Mouse (Mus musculus): ENCODE results near the gene Pde11a.

Gene Pde11a

DNA sequence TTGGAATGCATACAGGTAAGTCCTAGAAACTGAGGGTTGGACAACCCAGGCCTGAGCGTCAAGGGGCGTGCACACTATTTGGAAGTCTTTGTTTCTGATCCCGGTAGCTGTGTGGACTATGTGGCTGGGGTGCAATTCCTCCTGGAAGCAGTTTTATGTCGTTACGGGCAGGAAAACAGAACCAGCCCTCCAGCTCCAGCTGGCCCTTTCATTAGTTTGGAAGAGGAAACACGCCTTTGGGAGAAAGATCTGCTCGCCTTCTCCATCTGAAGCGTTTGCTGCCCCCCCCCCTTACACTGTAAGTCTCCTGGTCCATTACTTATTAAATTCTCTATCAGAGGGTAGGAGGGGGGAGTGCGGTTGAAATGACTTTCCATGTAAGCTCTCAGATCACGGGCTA is 279.0 kb downstream of the Pde11a start:
- DNase-seq (ENCODE audit: low read depth in 2 of 2, low spot score in 2 of 2), result no peak

DNA sequence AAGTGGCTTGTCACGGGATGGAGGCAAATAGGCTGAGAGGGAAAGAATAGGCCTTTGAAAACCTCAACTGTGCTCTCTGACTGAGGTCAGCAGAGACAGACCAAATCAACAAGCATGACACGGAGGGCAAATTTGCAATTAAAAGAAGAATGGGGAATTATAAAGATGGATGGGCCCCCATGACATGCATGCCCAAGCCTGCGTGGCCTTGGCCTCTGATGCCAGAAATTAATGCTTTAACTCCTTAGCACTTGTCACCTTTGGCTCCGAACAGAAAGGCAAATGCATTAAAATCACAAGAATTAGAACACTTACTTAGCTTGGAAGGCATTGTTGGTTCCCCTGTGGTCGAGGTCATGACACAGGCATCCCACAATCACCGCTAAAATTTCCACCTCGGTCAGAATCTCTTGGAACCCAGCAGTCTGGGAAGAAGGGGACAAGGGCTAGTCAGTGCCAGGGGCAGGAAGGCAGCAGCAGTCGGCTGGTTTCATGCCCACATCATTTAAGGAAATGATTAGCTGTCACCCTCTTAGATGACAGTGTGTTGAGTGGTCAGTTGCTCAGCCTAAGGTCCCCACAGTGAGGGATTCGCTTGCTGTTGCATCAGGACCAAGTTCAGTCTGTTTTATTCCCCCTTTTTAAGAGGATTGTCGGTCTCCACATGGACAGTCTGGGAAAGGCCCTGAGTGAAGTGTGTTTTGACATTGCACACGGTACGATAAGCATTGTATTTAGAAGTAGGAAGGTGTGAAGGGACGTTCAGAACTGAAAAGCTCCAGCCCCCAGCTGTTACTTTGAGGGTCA is 279.7 kb downstream of the Pde11a start:
- DNase-seq (ENCODE audit: low read depth in 2 of 2, low spot score in 2 of 2), result no peak

GRCm38 (mm10) chr2:76057555-76057954 is 281.0 kb downstream of the Pde11a start:
- DNase-seq (ENCODE audit: low read depth in 2 of 2, low spot score in 2 of 2), result no peak

GRCm38 (mm10) chr2:76053748-76054331 is 284.7 kb downstream of the Pde11a start:
- DNase-seq (ENCODE audit: low read depth in 2 of 2, low spot score in 2 of 2), result no peak

DNA sequence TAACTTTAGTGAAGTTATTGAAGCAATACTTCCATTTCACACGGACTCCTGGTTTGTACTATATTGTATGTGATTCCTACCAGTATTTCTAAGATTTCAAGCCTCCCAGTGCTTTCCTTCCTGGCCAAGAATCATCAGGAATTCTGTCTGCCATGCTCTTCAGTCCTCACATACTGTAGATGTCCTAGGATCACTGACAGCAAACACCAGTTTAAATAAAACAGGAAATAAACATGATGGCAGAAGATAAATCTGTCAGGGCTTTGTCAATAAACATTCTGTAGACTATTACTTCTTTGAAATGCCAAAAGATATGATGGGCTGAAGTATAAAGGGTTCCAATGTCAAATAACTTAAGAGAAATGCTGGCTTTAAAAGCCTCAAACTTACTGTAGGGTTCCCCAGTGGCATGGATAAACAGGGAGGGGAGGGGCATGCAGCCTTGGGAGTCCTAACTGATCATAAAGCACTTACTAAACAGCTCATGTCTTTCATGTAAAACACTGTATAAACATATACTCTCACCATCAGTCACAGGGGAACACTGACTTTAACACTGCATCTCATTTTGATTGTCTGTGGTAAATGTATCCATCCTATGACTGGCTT is 285.6 kb downstream of the Pde11a start:
- DNase-seq (ENCODE audit: low read depth in 2 of 2, low spot score in 2 of 2), result no peak

- DNase-seq (ENCODE audit: low read depth in 2 of 2, low spot score in 2 of 2), result no peak
Observed at GRCm38 (mm10) chr2:76051385-76051784, 287.2 kb downstream of the Pde11a start.

GRCm38 (mm10) chr2:76050911-76051310 is 287.7 kb downstream of the Pde11a start:
- DNase-seq (ENCODE audit: low read depth in 2 of 2, low spot score in 2 of 2), result no peak

GRCm38 (mm10) chr2:76050092-76050491 is 288.5 kb downstream of the Pde11a start:
- DNase-seq (ENCODE audit: low read depth in 2 of 2, low spot score in 2 of 2), result no peak

DNA sequence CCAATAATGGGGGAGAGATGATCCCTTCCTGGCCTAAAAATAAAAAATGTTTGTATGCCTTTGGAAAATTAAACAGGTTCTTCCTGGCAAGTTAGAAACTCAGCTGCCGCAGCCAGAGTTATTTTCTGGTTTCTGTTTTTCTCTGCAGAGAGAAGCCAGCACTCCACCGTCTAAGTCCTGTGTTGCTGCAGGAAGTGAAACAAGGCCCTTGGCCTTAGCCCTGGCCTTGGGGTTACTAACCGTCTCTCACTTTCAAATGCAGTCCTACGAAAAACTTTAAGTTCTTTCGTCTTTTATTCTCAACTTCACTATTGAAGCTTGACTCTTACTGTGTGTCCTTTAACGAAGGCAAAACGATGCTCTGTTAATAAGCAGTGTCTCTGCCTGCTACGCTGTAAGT is 289.0 kb downstream of the Pde11a start:
- no peak for DNase-seq (ENCODE audit: low read depth in 2 of 2, low spot score in 2 of 2)

GRCm38 (mm10) chr2:76047740-76048139 is 290.8 kb downstream of the Pde11a start:
- no peak for DNase-seq (ENCODE audit: low read depth in 2 of 2, low spot score in 2 of 2)

DNA sequence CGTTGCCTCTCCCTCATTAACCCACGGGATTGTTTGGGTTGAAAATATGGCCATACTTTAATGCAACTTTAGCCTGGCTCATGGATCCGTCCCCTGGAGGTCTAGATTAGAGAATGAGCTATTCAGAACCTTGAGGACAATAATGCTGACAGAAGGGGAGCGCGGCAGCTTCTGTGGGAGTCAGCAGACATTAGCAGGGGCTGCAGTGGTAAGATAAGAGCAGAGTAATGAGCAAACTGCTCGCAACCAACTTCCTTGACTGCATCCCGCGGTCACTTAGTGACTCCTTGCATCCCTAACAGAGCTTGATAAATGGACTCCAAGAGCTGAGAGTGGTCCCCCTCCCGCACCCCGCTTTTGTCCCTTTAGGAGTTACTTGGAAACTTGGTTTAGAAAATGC is 296.4 kb downstream of the Pde11a start:
- DNase-seq (ENCODE audit: low read depth in 2 of 2, low spot score in 2 of 2), result no peak

- no peak for DNase-seq (ENCODE audit: low read depth in 2 of 2, low spot score in 2 of 2)
Observed at GRCm38 (mm10) chr2:76040116-76040515, 298.5 kb downstream of the Pde11a start.

DNA sequence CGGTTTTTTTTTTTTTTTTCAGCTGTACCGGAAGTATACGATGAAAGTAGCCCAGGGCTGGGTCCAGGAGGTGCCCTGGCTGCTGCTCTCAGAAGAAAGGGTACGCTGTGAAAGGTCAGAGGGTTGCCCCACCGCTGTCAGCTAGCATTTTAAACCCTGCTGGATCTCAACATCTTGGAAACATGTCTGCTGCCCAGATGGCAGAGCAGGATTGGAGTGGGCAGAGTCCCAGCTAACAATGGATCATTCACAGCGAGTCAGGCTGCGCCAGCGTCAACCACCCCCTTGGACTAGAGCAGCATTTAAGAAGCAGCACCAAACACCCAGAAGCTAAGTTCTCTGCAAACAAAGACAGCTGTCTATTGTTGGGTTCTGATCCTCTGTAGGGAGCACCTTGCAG is 308.5 kb downstream of the Pde11a start:
- no peak for DNase-seq (ENCODE audit: low read depth in 2 of 2, low spot score in 2 of 2)

DNA sequence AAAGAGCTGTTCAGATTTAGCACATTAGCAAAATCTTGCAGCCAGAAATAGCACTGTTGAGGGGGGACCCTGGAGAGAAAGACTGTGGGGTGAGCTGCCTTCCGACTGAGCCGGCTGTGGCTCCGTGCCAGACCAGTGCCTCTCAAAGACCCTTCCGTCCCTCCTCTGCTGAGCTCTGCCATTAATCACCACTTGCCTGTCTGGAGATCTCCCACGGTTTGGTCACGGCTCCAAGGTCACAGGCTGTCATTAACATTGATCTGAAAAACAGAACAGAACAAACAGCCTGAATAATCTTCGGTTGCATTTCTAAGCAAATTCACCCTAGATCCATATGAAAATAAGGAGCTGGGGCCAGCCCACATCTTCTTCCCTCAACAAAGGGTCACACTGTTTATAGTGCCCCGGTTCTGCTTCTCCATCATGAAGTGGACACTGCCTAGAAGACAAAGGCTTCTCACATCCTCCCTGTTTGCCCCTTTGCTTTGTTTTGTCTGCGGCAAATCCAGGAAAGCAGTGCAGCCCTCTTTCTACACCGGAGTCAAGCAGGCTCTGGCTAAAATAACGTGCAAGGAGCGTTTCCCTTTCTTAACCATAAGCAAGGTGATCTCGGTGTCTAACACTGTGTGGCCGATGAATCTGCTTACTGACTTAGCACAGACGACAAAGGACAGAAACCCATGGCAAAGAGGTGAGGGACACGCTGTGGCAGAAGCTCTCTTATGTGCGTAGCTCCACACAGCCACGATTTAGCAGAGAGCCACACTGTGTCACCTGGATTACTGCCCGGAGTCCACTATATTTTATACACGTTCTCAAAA is 309.3 kb downstream of the Pde11a start:
- no peak for DNase-seq (ENCODE audit: low read depth in 2 of 2, low spot score in 2 of 2)

DNA sequence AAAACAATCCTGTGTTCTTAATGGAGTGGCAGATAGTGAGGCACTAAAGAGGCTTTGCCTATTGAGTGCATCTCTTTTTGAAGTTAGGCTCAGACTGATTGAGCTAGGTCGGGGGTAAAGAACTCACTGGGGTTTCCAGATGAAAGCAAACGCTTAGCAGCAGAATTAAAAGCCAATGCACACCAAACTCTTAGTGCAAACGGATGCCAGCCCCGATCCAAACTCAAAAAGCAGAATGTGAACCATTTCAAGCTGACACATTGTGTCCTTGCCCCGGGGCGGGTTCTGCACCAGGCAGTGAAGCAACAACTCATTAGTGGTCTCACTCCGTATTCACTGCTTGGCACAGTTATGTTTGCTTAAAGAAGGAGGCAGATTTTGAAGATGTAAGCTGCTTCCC is 321.7 kb downstream of the Pde11a start:
- DNase-seq (ENCODE audit: low read depth in 2 of 2, low spot score in 2 of 2), result no peak

DNA sequence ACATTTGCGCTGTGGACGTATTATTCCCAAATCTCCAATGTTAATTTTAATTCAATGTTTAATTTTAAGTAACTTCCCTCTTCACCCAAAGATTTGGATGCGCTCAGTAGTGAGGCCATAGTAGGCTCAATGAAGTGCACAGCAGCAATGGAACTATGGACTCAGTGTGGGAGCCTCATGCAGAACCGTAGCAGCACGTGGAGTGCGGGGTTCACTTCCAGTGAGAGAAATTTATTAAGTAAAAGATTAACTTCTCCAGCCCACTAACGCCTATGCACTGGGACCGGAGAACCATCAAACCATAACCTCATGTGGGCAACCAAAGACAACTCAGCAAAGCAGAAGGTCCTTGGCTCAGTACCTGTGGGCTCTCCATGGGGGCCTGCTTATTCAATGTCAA is 322.4 kb downstream of the Pde11a start:
- no peak for DNase-seq (ENCODE audit: low read depth in 2 of 2, low spot score in 2 of 2)

- DNase-seq (ENCODE audit: low read depth in 2 of 2, low spot score in 2 of 2), result no peak
Observed at GRCm38 (mm10) chr2:76015460-76015859, 323.1 kb downstream of the Pde11a start.

- no peak for DNase-seq (ENCODE audit: low read depth in 2 of 2, low spot score in 2 of 2)
Observed at GRCm38 (mm10) chr2:76014659-76015058, 323.9 kb downstream of the Pde11a start.

DNA sequence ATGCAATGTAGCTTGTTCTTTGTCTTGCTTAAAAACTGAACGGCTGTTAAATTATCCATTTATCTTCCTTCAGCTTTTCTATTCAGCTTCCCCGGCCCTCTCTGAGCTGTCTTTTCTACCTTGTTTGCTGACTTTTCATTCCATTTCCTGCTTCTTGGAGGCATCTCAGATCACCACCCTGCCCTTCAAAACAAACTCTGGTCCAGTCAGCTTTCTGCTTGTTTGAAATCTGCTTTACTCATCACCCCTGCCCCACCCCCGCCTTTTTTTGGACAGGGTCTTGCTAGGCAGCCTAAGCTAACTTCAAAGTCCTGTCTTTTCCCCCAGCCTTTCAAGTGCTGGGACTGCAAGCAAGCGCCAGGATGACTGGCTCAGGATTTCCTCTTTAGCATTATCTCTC is 332.4 kb downstream of the Pde11a start:
- DNase-seq (ENCODE audit: low read depth in 2 of 2, low spot score in 2 of 2), result no peak

DNA sequence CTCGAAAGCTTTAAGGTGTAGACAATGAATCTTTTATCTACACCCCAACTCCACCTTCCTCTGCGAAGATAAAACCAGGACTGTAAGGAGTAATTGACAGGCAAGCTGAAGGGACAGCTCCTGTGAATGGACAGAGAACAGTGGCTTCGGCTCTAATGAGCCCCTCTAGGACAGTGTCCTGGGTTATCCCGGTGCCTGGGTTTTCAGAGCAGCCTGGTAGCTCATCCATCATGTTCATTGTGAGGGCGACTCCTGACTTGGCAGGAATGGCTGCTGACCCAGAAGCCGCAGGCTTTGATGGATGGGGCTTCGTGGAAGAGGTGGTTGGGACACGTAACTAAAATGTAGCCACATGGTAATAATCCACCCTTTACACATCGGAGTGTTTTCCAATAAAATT is 335.7 kb downstream of the Pde11a start:
- DNase-seq (ENCODE audit: low read depth in 2 of 2, low spot score in 2 of 2), result no peak

DNA sequence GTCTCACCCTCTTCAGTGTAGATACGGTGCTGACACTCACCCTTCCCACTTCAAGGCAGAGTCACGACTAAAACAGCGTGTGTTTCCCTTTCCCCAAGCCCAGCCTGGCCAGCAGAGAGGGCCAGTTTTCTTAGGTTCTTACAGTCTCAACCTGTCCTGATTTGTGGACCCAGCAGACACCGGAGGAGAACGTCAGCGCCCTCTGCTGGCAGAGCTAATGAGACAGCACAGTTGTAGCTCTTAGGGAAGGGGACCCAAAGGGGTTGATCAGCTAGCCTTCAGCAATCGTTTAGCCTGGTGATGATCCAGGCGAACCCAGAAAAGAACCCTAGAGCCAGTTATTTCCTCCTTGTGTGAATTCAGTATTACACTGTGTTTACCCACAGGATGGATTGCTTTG is 337.2 kb downstream of the Pde11a start:
- peak; percentile 46 to 54 for DNase-seq (ENCODE audit: low read depth in 2 of 2, low spot score in 2 of 2)

GRCm38 (mm10) chr2:75999636-76000035 is 338.9 kb downstream of the Pde11a start:
- DNase-seq (ENCODE audit: low read depth in 2 of 2, low spot score in 2 of 2), result no peak

Data from CD8-positive naive resting alpha-beta T cell, adult 2 months (primary cell).